Mouse (Mus musculus) ES-Bruce4 (cell line): ENCODE data around the gene Kcnj6.

Source experiments
- EP300 ChIP-seq: IDR thresholded peaks from 2 replicates; pipeline ENCODE4 v1.6.1; 2011; ENCODE audit warnings: low read depth, low read length; ENCODE audit not compliant: insufficient read depth
- POLR2A ChIP-seq: IDR thresholded peaks from one replicate; pipeline ENCODE4 v1.8.1; 2011; ENCODE audit warnings: low read length; ENCODE audit not compliant: insufficient read depth

GRCm38 (mm10) chr16:94863475-94863874 lies 134.0 kb downstream of the Kcnj6 start:
- TF ChIP-seq EP300: no peak
- TF ChIP-seq POLR2A: no peak
